Mouse (Mus musculus) lung, postnatal 0 days (tissue): ENCODE results near the gene Fbxl18. TPM values are rescaled to one million over a fixed set of nuclear protein-coding genes. Genes with fewer than 3 reads are reported as not detected.

Experiments used
- ATAC-seq: fragments of 200-750 bp; cut with Nextera tagmentation; 2 replicates; pipeline ENCODE4 v1.8.0; 2017; ENCODE audit warnings: moderate library complexity
- DNase-seq: peaks from one replicate; pipeline ENCODE4 v3.0.0-alpha.2; 2016; ENCODE audit warnings: low spot score
- H3K27ac ChIP-seq: fragments of 300-500 bp; sonication (generic); 2 replicates; pipeline ENCODE4 v1.5.1; 2014; ENCODE audit warnings: antibody characterized with exemption, mild to moderate bottlenecking, low read length, mixed read lengths
- H3K27me3 ChIP-seq: fragments of 300-500 bp; sonication (generic); replicated peaks from 2 replicates; pipeline ENCODE4 v1.6.1; 2014; ENCODE audit warnings: low read length, mixed read lengths; ENCODE audit not compliant: insufficient read depth
- H3K36me3 ChIP-seq: fragments of 300-500 bp; sonication (generic); 2 replicates; pipeline ENCODE4 v1.6.1; 2014; ENCODE audit warnings: low read length, mixed read lengths; ENCODE audit not compliant: insufficient read depth
- H3K4me1 ChIP-seq: fragments of 300-500 bp; sonication (generic); 2 replicates; pipeline ENCODE4 v1.6.1; 2014; ENCODE audit warnings: antibody characterized with exemption, low read depth, low read length, mixed read lengths; ENCODE audit not compliant: insufficient read depth
- H3K4me2 ChIP-seq: fragments of 300-500 bp; sonication (generic); replicated peaks from 2 replicates; pipeline ENCODE4 v1.6.1; 2014; ENCODE audit warnings: low read depth, mild to moderate bottlenecking, low read length, moderate library complexity, mixed read lengths
- H3K4me3 ChIP-seq: fragments of 300-500 bp; sonication (generic); 2 replicates; pipeline ENCODE4 v1.5.1; 2014; ENCODE audit warnings: low read depth, low read length
- H3K9ac ChIP-seq: fragments of 300-500 bp; sonication (generic); replicated peaks from 2 replicates; pipeline ENCODE4 v1.6.1; 2014; ENCODE audit warnings: low read depth, mild to moderate bottlenecking
- H3K9me3 ChIP-seq: fragments of 300-500 bp; sonication (generic); 2 replicates; pipeline ENCODE4 v1.6.1; 2016; ENCODE audit warnings: low read length, mixed read lengths
- CTCF ChIP-seq: IDR thresholded peaks from 2 replicates; pipeline ENCODE4 v1.5.1; 2016; ENCODE audit warnings: antibody characterized with exemption, mild to moderate bottlenecking
- EP300 ChIP-seq: IDR thresholded peaks from 2 replicates; pipeline ENCODE4 v1.6.1; 2016; ENCODE audit warnings: antibody characterized with exemption, mild to moderate bottlenecking, control low read depth
- WGBS: fragments of 180-500 bp; shearing (Covaris S2); extraction: QIAGEN DNeasy Blood & Tissue Kit; methylation state at CpG from one replicate; pipeline ENCODE4 v1.1.7; 2014; 5-methylcytosine and 5-hydroxymethylcytosine counted together
- polyA plus RNA-seq: library from polyadenylated mRNA; unstranded; fragments of >200 nt; fragmentation: Nextera tagmentation; extraction: Ambion mirVana; gene quantifications from 2 replicates; pipeline ENCODE4 v1.2.1, GENCODE M21; 2015

Gene Fbxl18
- polyA plus RNA-seq, 1 experiment from 2014 or later = 6.3 TPM

GRCm38 (mm10) chr5:142926940-142927228 lies 31.7 kb upstream of the Fbxl18 start:
- Histone ChIP-seq H3K27me3 (no peaks in the 10 kb centered on the region), H3K9ac (no peak overlapping the region), H3K4me2 (0 out of 2 replicates have a peak overlapping the region, but pooled peaks have one; percentile 28), H3K9me3 (no peaks in the 10 kb centered on the region), H3K27ac (peak overlapping the region; percentile 67), H3K4me3 (no peak overlapping the region), H3K4me1 (peaks cover 6% of the 10 kb centered on the region), H3K36me3 (no peaks in the 10 kb centered on the region)
- no peak for TF ChIP-seq EP300
- TF ChIP-seq CTCF = no peak
- ATAC-seq (no peak), DNase-seq (no peak)
- WGBS = 43% methylated on average over 3 of the region's 3 CpGs

- peak; percentile 70 for ATAC-seq
Observed at GRCm38 (mm10) chr5:142926204-142926939, 31.2 kb upstream of the Fbxl18 start.

GRCm38 (mm10) chr5:142924336-142924959 lies 29.2 kb upstream of the Fbxl18 start:
- no peaks in the 10 kb centered on the region for H3K27me3 ChIP-seq
- peaks cover 18% of the 10 kb centered on the region for H3K4me1 ChIP-seq
- H3K9me3 ChIP-seq = no peaks in the 10 kb centered on the region
- H3K4me2 ChIP-seq = no peak overlapping the region
- no peak for DNase-seq
- no peak for ATAC-seq
- 70% methylated on average over 12 of the region's 12 CpGs for WGBS
- H3K36me3 ChIP-seq = no peaks in the 10 kb centered on the region
- no peak overlapping the region for H3K4me3 ChIP-seq
- no peak overlapping the region for H3K9ac ChIP-seq
- no peak for TF ChIP-seq CTCF
- H3K27ac ChIP-seq = no peak overlapping the region

More at GRCm38 (mm10) chr5:142926204-142926939, 31.2 kb upstream of the Fbxl18 start:
- 23% methylated on average over 9 of the region's 13 CpGs for WGBS
- Histone ChIP-seq H3K27me3 (no peaks in the 10 kb centered on the region), H3K9me3 (no peaks in the 10 kb centered on the region), H3K9ac (no peak overlapping the region), H3K36me3 (no peaks in the 10 kb centered on the region), H3K4me2 (peak overlapping the region; percentile 28), H3K4me3 (no peak overlapping the region), H3K27ac (peak overlapping the region; percentile 67), H3K4me1 (peaks cover 10% of the 10 kb centered on the region)
- TF ChIP-seq EP300 (no peak), CTCF (no peak)
- DNase-seq = peak; percentile 86

GRCm38 (mm10) chr5:142923781-142924180 lies 28.6 kb upstream of the Fbxl18 start:
- Histone ChIP-seq H3K27me3 (no peaks in the 10 kb centered on the region), H3K36me3 (no peaks in the 10 kb centered on the region), H3K9ac (no peak overlapping the region), H3K27ac (no peak overlapping the region), H3K4me2 (no peak overlapping the region), H3K4me1 (peaks cover 18% of the 10 kb centered on the region), H3K9me3 (no peaks in the 10 kb centered on the region), H3K4me3 (no peak overlapping the region)
- DNase-seq (no peak), ATAC-seq (no peak)
- WGBS = 84% methylated on average over 3 of the region's 3 CpGs
- TF ChIP-seq CTCF (no peak), EP300 (no peak)

- DNase-seq = no peak
- Histone ChIP-seq H3K27me3 (no peaks in the 10 kb centered on the region), H3K9me3 (no peaks in the 10 kb centered on the region), H3K9ac (no peak overlapping the region), H3K27ac (no peak overlapping the region), H3K36me3 (no peaks in the 10 kb centered on the region), H3K4me2 (no peak overlapping the region), H3K4me3 (no peak overlapping the region), H3K4me1 (peaks cover 18% of the 10 kb centered on the region)
- no peak for ATAC-seq
- TF ChIP-seq CTCF (no peak), EP300 (no peak)
- WGBS = 80% methylated on average over 5 of the region's 5 CpGs
Observed at GRCm38 (mm10) chr5:142922251-142922650, 27.0 kb upstream of the Fbxl18 start.

GRCm38 (mm10) chr5:142921074-142921459 lies 25.8 kb upstream of the Fbxl18 start:
- peak; percentile 48; the same call in 1 of the 2 replicates for ATAC-seq
- no peak for DNase-seq
- H3K4me2 ChIP-seq = no peak overlapping the region; the same call in 1 of the 2 replicates

More at GRCm38 (mm10) chr5:142921074-142921459, 25.8 kb upstream of the Fbxl18 start:
- H3K27ac ChIP-seq = peak overlapping the region; percentile 90
- H3K27me3 ChIP-seq = no peaks in the 10 kb centered on the region
- WGBS = 45% methylated on average over 6 of the region's 6 CpGs
- peaks cover 17% of the 10 kb centered on the region for H3K4me1 ChIP-seq
- H3K9me3 ChIP-seq = no peaks in the 10 kb centered on the region
- H3K4me3 ChIP-seq = no peak overlapping the region
- no peaks in the 10 kb centered on the region for H3K36me3 ChIP-seq
- no peak overlapping the region for H3K9ac ChIP-seq
- no peak for TF ChIP-seq CTCF
- no peak for TF ChIP-seq EP300
